Mouse (Mus musculus): ENCODE measurements around the gene Nars2. TPM values are rescaled to one million over a fixed set of nuclear protein-coding genes. Genes with fewer than 3 reads are reported as not detected.

Nars2 gene
- total RNA-seq (2023) = 19.1 TPM

GRCm38 (mm10) chr7:96951281-96952051 is at the start of gene Nars2:
Nars2 (plus strand) TSS chr7:96951505.

GRCm38 (mm10) chr7:97081242-97081958 is 130.1 kb downstream of the Nars2 start, which contains the start of gene Gab2:
Gab2 (plus strand) TSS chr7:97081586.

Other genes starting within 250 kb of the Nars2 start
- gene Gab2, start 130.1 kb downstream of the Nars2 start, total RNA-seq (2023) = 0.64 TPM